Mouse (Mus musculus) cortical plate, adult 2 months (tissue): ENCODE data around the gene Fastkd3.

ENCODE experiments used
- CTCF ChIP-seq: fragments of 200-500 bp; IDR thresholded peaks from 2 replicates; pipeline ENCODE4 v1.5.1; 2011; ENCODE audit warnings: mild to moderate bottlenecking, control low read depth, low read length; ENCODE audit not compliant: insufficient read depth; ENCODE audit errors: extremely low read depth
- POLR2A ChIP-seq: fragments of 200-500 bp; IDR thresholded peaks from 2 replicates; pipeline ENCODE4 v1.6.1; 2011; ENCODE audit warnings: mild to moderate bottlenecking, low read length, control low read depth; ENCODE audit not compliant: insufficient read depth; ENCODE audit errors: extremely low read depth

DNA sequence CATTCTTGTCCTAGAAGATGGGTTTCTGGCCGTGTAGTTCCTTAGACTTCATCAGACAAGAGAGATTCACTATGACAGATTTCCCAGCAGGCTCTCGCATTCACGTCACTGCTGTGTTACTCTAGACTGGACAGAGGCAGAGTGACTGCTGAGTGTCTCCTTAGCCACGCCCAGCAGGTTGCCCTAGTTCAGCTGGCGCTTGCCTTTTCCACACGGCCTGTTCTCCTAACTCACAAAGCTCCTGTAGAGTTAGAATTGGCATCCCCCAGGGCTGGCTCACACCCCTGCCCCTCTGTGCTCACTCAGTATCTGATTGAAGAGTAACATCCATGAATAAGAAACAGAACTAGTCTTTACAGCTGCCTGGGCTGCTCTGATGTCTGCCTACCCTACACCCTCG lies 3.4 kb downstream of the Fastkd3 start:
- TF ChIP-seq CTCF (no peak), POLR2A (no peak)
